Mouse (Mus musculus) intestine, embryonic 16.5 days (tissue): ENCODE measurements around the gene Hydin. TPM values are rescaled to one million over a fixed set of nuclear protein-coding genes. Genes with fewer than 3 reads are reported as not detected.

ENCODE experiments used
- ATAC-seq: fragments of 200-750 bp; cut with Nextera tagmentation; 2 replicates; pipeline ENCODE4 v1.8.0; 2017; ENCODE audit warnings: moderate TSS enrichment, moderate library complexity
- H3K27ac ChIP-seq: fragments of 300-500 bp; sonication (generic); 2 replicates; pipeline ENCODE4 v1.5.1; 2014; ENCODE audit warnings: mild to moderate bottlenecking, low read length
- H3K27me3 ChIP-seq: fragments of 300-500 bp; sonication (generic); replicated peaks from 2 replicates; pipeline ENCODE4 v1.6.1; 2014; ENCODE audit warnings: low read length, control low read depth, mixed read lengths; ENCODE audit not compliant: control insufficient read depth, insufficient read depth
- H3K36me3 ChIP-seq: fragments of 300-500 bp; sonication (generic); 2 replicates; pipeline ENCODE4 v1.6.1; 2014; ENCODE audit warnings: low read length, control low read depth; ENCODE audit not compliant: control insufficient read depth, insufficient read depth
- H3K4me1 ChIP-seq: fragments of 300-500 bp; sonication (generic); 2 replicates; pipeline ENCODE4 v1.6.1; 2014; ENCODE audit warnings: low read length, control low read depth, mixed read lengths; ENCODE audit not compliant: control insufficient read depth, insufficient read depth
- H3K4me2 ChIP-seq: fragments of 300-500 bp; sonication (generic); 2 replicates; pipeline ENCODE4 v1.6.1; 2014; ENCODE audit warnings: low read depth, low read length, control low read depth
- H3K4me3 ChIP-seq: fragments of 300-500 bp; sonication (generic); 2 replicates; pipeline ENCODE4 v1.5.1; 2014; ENCODE audit warnings: mild to moderate bottlenecking, low read length
- H3K9ac ChIP-seq: fragments of 300-500 bp; sonication (generic); 2 replicates; pipeline ENCODE4 v1.6.1; 2014; ENCODE audit warnings: low read depth, low read length
- H3K9me3 ChIP-seq: fragments of 300-500 bp; sonication (generic); 2 replicates; pipeline ENCODE4 v1.6.1; 2016; ENCODE audit warnings: low read length, control low read depth; ENCODE audit not compliant: control insufficient read depth
- WGBS: fragments of 180-500 bp; shearing (Covaris S2); extraction: QIAGEN DNeasy Blood & Tissue Kit; methylation state at CpG from one replicate; pipeline ENCODE4 v1.1.7; 2014; 5-methylcytosine and 5-hydroxymethylcytosine counted together
- polyA plus RNA-seq: library from polyadenylated mRNA; unstranded; fragments of >200 nt; fragmentation: Nextera tagmentation; extraction: Ambion mirVana; gene quantifications from 2 replicates; pipeline ENCODE4 v1.2.1, GENCODE M21; 2015

Hydin gene
- polyA plus RNA-seq, 1 experiment from 2014 or later: 0.06 TPM

GRCm38 (mm10) chr8:110253986-110254385 lies 12.8 kb upstream of the Hydin start:
- Histone ChIP-seq H3K4me3 (no peak overlapping the region), H3K27me3 (no peaks in the 10 kb centered on the region), H3K9ac (no peak overlapping the region), H3K9me3 (no peaks in the 10 kb centered on the region), H3K4me1 (no peaks in the 10 kb centered on the region), H3K4me2 (no peak overlapping the region), H3K27ac (no peak overlapping the region), H3K36me3 (no peaks in the 10 kb centered on the region)
- WGBS: 65% methylated on average over 4 of the region's 4 CpGs
- ATAC-seq: no peak

DNA sequence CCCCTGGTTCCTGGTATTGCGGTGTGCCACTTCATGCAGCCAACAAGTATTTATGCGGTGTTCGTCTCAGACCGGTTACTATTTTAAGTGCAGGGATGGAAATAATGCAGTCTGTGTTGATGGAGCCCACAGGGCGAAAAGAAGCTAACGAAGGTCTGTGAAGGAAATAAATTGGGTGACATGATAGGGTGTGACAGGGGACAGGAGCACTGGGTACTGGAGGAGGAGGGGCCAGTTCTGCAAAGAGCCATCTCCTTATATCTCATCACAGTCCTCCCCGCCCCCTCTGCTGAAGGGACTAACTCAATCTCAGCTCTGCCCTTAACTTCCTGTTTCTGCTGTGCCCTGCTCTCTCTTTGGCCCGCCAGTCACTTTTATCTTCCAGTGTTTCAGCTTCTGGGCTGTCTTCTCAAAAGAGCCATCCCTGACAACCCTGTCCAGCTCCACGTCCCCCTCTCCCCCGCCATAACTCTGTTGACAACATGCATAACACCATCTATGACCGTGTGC lies 926 bp upstream of the Hydin start:
- Histone ChIP-seq H3K27me3 (no peaks in the 10 kb centered on the region), H3K36me3 (no peaks in the 10 kb centered on the region)

DNA sequence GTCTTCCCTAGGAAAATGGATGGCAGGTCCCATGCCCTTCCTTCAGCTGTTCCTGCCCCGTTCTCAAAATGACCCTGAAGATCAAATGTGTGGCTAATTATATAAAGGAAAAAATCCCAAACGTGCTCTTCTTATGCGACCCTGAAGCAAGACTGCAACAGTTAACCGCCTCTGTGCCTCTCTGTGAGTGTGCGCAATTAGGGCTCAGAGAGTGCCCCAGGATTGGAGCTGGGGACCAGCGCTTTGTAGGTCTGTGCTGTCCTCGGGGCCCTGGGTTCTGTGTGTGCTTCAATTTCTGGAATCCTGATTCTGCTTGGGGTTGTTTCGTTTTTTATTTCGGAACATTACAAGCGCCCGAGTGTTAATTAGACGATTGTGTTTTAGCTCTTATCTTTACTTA lies 491 bp downstream of the Hydin start:
- H3K27ac ChIP-seq: no peak overlapping the region
- WGBS: 13% methylated on average over 12 of the region's 12 CpGs
- H3K27me3 ChIP-seq: no peaks in the 10 kb centered on the region
- peak overlapping the region; percentile 57; the same call in 1 of the 2 replicates for H3K9ac ChIP-seq
- H3K4me1 ChIP-seq: peaks cover 7% of the 10 kb centered on the region
- H3K9me3 ChIP-seq: no peaks in the 10 kb centered on the region
- peak; percentile 53 for ATAC-seq
- peak overlapping the region; percentile 44 for H3K4me3 ChIP-seq
- peak overlapping the region; percentile 72 for H3K4me2 ChIP-seq
- H3K36me3 ChIP-seq: no peaks in the 10 kb centered on the region

More for the DNA sequence above, 926 bp upstream of the Hydin start:
- H3K27ac ChIP-seq: no peak overlapping the region
- H3K4me2 ChIP-seq: no peak overlapping the region
- peaks cover 7% of the 10 kb centered on the region for H3K4me1 ChIP-seq
- no peak overlapping the region for H3K9ac ChIP-seq
- no peak for ATAC-seq
- H3K9me3 ChIP-seq: no peaks in the 10 kb centered on the region
- 60% methylated on average over 11 of the region's 11 CpGs for WGBS
- no peak overlapping the region for H3K4me3 ChIP-seq

GRCm38 (mm10) chr8:110270659-110271058 lies 3.9 kb downstream of the Hydin start:
- H3K4me3 ChIP-seq: no peak overlapping the region
- H3K36me3 ChIP-seq: no peaks in the 10 kb centered on the region
- H3K4me1 ChIP-seq: peaks cover 7% of the 10 kb centered on the region
- H3K9me3 ChIP-seq: no peaks in the 10 kb centered on the region
- no peaks in the 10 kb centered on the region for H3K27me3 ChIP-seq
- no peak for ATAC-seq
- no peak overlapping the region for H3K4me2 ChIP-seq
- H3K9ac ChIP-seq: no peak overlapping the region
- WGBS: 93% methylated on average over 4 of the region's 4 CpGs
- no peak overlapping the region for H3K27ac ChIP-seq

GRCm38 (mm10) chr8:110273394-110273793 lies 6.6 kb downstream of the Hydin start:
- Histone ChIP-seq H3K4me3 (no peak overlapping the region), H3K4me1 (no peaks in the 10 kb centered on the region), H3K36me3 (no peaks in the 10 kb centered on the region), H3K27me3 (no peaks in the 10 kb centered on the region), H3K4me2 (no peak overlapping the region), H3K27ac (no peak overlapping the region), H3K9me3 (no peaks in the 10 kb centered on the region), H3K9ac (no peak overlapping the region)
- 69% methylated on average over 2 of the region's 2 CpGs for WGBS
- ATAC-seq: no peak

DNA sequence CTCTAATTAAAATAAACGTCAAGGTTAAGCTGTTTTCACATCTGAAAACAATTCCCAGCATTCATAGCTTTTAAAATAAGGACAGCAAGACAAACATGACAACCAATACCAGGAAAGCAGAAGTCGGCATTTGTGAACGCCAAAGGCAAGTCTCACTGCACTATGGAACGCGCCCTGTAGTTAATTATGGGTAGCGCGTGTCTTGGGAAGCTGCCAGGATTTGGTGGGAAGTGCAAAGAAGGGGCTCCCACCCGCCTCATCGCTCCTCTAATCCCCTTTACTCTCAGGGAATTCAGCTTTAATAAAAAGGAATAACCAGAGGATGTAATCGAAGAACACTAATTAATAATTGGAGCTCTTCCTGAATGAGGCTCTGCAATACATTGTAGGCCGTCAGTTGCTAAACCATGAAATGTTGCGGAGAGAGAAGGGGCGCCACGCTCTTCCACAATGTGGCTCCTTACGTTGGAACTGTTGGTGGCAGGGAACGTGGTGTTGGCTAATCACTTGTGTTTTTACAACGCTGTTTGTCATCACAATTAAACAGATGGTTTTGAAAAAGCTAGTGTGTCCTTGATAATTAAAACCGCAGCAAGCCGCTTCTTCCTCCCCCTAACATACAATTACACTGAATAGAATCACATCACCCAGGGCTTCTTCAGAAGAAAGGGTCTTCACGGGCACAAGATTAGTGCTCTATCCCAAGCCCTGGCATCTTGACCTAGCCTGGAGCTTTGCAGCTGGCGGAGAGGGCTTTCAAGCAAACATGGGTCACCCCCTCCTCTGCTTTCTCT lies 8.9 kb downstream of the Hydin start:
- H3K4me3 ChIP-seq: no peak overlapping the region
- H3K9me3 ChIP-seq: no peaks in the 10 kb centered on the region
- no peaks in the 10 kb centered on the region for H3K27me3 ChIP-seq
- ATAC-seq: no peak
- WGBS: 80% methylated on average over 21 of the region's 21 CpGs
- H3K4me1 ChIP-seq: no peaks in the 10 kb centered on the region
- H3K9ac ChIP-seq: no peak overlapping the region
- no peaks in the 10 kb centered on the region for H3K36me3 ChIP-seq
- no peak overlapping the region for H3K27ac ChIP-seq
- H3K4me2 ChIP-seq: no peak overlapping the region

GRCm38 (mm10) chr8:110276259-110276560 lies 9.4 kb downstream of the Hydin start:
- 68% methylated on average over 1 of the region's 1 CpGs for WGBS

GRCm38 (mm10) chr8:110312715-110313114 lies 45.9 kb downstream of the Hydin start:
- no peaks in the 10 kb centered on the region for H3K9me3 ChIP-seq
- H3K4me3 ChIP-seq: no peak overlapping the region
- no peak for ATAC-seq
- H3K36me3 ChIP-seq: no peaks in the 10 kb centered on the region
- no peaks in the 10 kb centered on the region for H3K27me3 ChIP-seq
- no peaks in the 10 kb centered on the region for H3K4me1 ChIP-seq
- WGBS: 70% methylated on average over 2 of the region's 2 CpGs
- H3K9ac ChIP-seq: no peak overlapping the region
- no peak overlapping the region for H3K27ac ChIP-seq
- no peak overlapping the region for H3K4me2 ChIP-seq

More at GRCm38 (mm10) chr8:110276259-110276560, 9.4 kb downstream of the Hydin start:
- H3K4me1 ChIP-seq: no peaks in the 10 kb centered on the region
- no peaks in the 10 kb centered on the region for H3K36me3 ChIP-seq
- H3K9me3 ChIP-seq: no peaks in the 10 kb centered on the region
- H3K27me3 ChIP-seq: no peaks in the 10 kb centered on the region
- H3K4me2 ChIP-seq: no peak overlapping the region
- H3K9ac ChIP-seq: no peak overlapping the region
- ATAC-seq: no peak
- no peak overlapping the region for H3K4me3 ChIP-seq
- no peak overlapping the region for H3K27ac ChIP-seq

DNA sequence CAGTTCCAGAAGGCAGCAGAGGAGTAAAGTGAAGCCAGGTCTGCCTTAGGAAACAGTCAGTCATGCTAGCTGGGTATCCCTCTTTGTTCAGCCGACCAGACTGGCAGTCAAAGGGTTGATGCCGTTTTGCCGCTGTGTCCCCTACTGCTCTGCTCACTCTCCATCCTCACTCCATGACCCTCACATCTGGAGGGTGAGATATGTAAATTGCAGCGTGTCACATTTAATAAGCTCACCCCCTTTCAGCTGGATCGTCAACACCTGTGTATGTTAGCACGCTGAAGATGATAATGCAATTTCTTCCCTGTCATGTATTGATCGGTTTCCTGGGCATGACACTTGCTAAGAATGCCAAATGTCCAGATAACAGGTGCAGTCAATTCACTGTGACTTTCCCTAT lies 49.0 kb downstream of the Hydin start:
- 57% methylated on average over 7 of the region's 7 CpGs for WGBS
- no peak overlapping the region for H3K4me3 ChIP-seq
- ATAC-seq: no peak

GRCm38 (mm10) chr8:110319586-110319985 lies 52.8 kb downstream of the Hydin start:
- no peak for ATAC-seq

More for the DNA sequence above, 49.0 kb downstream of the Hydin start:
- Histone ChIP-seq H3K4me1 (no peaks in the 10 kb centered on the region), H3K27ac (no peak overlapping the region), H3K9ac (no peak overlapping the region), H3K9me3 (no peaks in the 10 kb centered on the region), H3K27me3 (no peaks in the 10 kb centered on the region), H3K36me3 (no peaks in the 10 kb centered on the region), H3K4me2 (no peak overlapping the region)

More at GRCm38 (mm10) chr8:110319586-110319985, 52.8 kb downstream of the Hydin start:
- WGBS: 80% methylated on average over 4 of the region's 4 CpGs
- Histone ChIP-seq H3K9ac (no peak overlapping the region), H3K4me2 (no peak overlapping the region), H3K4me3 (no peak overlapping the region), H3K27ac (no peak overlapping the region), H3K36me3 (no peaks in the 10 kb centered on the region), H3K27me3 (no peaks in the 10 kb centered on the region), H3K4me1 (no peaks in the 10 kb centered on the region), H3K9me3 (no peaks in the 10 kb centered on the region)
